Comparison of ENCODE assay signal across 26 mouse cellular contexts in the genomic region with DNA sequence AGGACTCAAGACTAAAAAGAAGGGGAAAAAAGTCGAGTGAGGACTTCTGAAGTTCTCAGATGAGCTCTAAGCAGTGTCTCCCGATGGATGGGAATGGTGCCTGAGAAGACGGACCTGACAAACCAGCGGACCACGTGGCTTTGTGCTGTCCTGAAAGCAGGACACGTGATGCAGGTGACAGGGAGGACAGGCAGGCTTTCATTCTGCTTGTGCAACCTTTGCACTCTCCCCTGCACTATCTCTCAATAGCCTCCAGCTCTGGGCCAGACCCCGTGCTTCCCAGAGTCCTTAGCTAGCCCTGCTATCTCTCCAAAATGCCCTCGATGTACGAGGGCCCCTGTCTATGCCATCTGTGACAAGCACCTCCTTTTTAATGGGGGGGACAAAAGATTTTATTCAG. TPM values are rescaled to one million over a fixed set of nuclear protein-coding genes. Genes with fewer than 3 reads are reported as not detected.
A peak's percentile ranks its signal among the peaks of the same experiment; 100 is the strongest.
DNase-seq lines count a peak whose midpoint lies in the region; ATAC-seq and TF ChIP-seq lines count a peak whose summit lies in the region.
"Had no signal": no experiment of that assay in that cellular context is flagged by ENCODE, and none has a peak within 500 bp of the region (broad histone marks: within the 10 kb centered on the region; RNA-seq: fewer than 3 reads in every experiment).

No protein-coding gene starts in this region.

- TF ChIP-seq POLR2A in liver, adult 2 months (IDR thresholded peaks at IDR 0.05; ENCODE audit: extremely low read depth, insufficient read depth, low read length), result no peak

- no peaks in the 10 kb centered on the region for H3K27me3 ChIP-seq in liver, adult 2 months (ENCODE audit: control insufficient read depth, insufficient read depth, low read length)
- H3K27me3 ChIP-seq in intestine, embryonic 15.5 days (replicated peaks), result no peaks in the 10 kb centered on the region
- H3K27me3 ChIP-seq in liver, embryonic 16.5 days (ENCODE audit: control insufficient read depth, insufficient read depth, low read depth, low read length), result no peaks in the 10 kb centered on the region; the same call in 1 of the 2 replicates
- H3K27me3 ChIP-seq: forebrain, embryonic 13.5 days had no signal

- no peak overlapping the region for H3K4me2 ChIP-seq in intestine, embryonic 15.5 days (replicated peaks)
- H3K4me2 ChIP-seq in liver, embryonic 16.5 days (ENCODE audit: low read depth, low read length), result no peak overlapping the region
- H3K4me2 ChIP-seq: forebrain, embryonic 13.5 days; heart, embryonic 13.5 days; hindbrain, embryonic 14.5 days had no signal

- no peak for TF ChIP-seq CTCF in liver, adult 2 months (IDR thresholded peaks at IDR 0.05; ENCODE audit: low read depth, low read length)

- no peaks in the 10 kb centered on the region for H3K36me3 ChIP-seq in liver, adult 2 months (ENCODE audit: control insufficient read depth, insufficient read depth, low read length)
- H3K36me3 ChIP-seq in intestine, embryonic 15.5 days, result no peaks in the 10 kb centered on the region
- no peaks in the 10 kb centered on the region for H3K36me3 ChIP-seq in liver, embryonic 16.5 days (ENCODE audit: control insufficient read depth, insufficient read depth)
- H3K36me3 ChIP-seq: heart, embryonic 10.5 days; heart, embryonic 13.5 days had no signal

- WGBS in liver, adult 2 months, result 28% methylated on average over 9 of the region's 9 CpGs
- WGBS in intestine, embryonic 15.5 days, result 54% methylated on average over 9 of the region's 9 CpGs
- WGBS in liver, embryonic 16.5 days (ENCODE audit: insufficient replicate concordance), result 53% methylated on average over 9 of the region's 9 CpGs

- peak; percentile 72 for ATAC-seq in intestine, embryonic 15.5 days
- peak; percentile 75 for ATAC-seq in liver, embryonic 16.5 days (ENCODE audit: low read depth)
- ATAC-seq: activated CD4-positive, CD25-positive, alpha-beta regulatory T cell, adult 4 months; forebrain, embryonic 13.5 days; forebrain, embryonic 16.5 days had no signal

- H3K9me3 ChIP-seq in intestine, embryonic 15.5 days, result no peaks in the 10 kb centered on the region
- H3K9me3 ChIP-seq in liver, embryonic 16.5 days (replicated peaks; ENCODE audit: control insufficient read depth, low read length), result no peaks in the 10 kb centered on the region
- H3K9me3 ChIP-seq: forebrain, embryonic 10.5 days; forebrain, embryonic 13.5 days; heart, embryonic 10.5 days; heart, embryonic 13.5 days had no signal

- H3K79me2 ChIP-seq in liver, adult 2 months (ENCODE audit: control insufficient read depth, insufficient read depth, low read length), result no peaks in the 10 kb centered on the region

- H3K27ac ChIP-seq in liver, adult 2 months (replicated peaks; ENCODE audit: insufficient read depth, low read depth, low read length), result no peak overlapping the region
- no peak overlapping the region for H3K27ac ChIP-seq in intestine, embryonic 15.5 days
- no peak overlapping the region for H3K27ac ChIP-seq in liver, embryonic 16.5 days (ENCODE audit: low read length)
- H3K27ac ChIP-seq: forebrain, embryonic 10.5 days; forebrain, embryonic 13.5 days; heart, adult 2 months; heart, embryonic 10.5 days; heart, embryonic 13.5 days; hindbrain, embryonic 14.5 days had no signal

- peaks cover 8% of the 10 kb centered on the region for H3K4me1 ChIP-seq in liver, adult 2 months (ENCODE audit: control insufficient read depth, insufficient read depth, low read length)
- peaks cover 3% of the 10 kb centered on the region; the same call in 1 of the 2 replicates for H3K4me1 ChIP-seq in intestine, embryonic 15.5 days (replicated peaks)
- no peaks in the 10 kb centered on the region for H3K4me1 ChIP-seq in liver, embryonic 16.5 days (ENCODE audit: control insufficient read depth, low read depth, low read length)

- DNase-seq in liver, adult 2 months (ENCODE audit: extremely low read depth, low read depth, low spot score), result peak; percentile 87
- DNase-seq in liver, result no peak
- DNase-seq in retina, postnatal 1 day, result no peak
- DNase-seq in kidney, postnatal 10 days, result no peak
- DNase-seq: adrenal gland, adult 8-10 months; adrenal gland, postnatal 25 days; cerebellum, adult 11-12 months; cerebellum, adult 8-10 months; cerebellum, postnatal 14 days; gastrocnemius, postnatal 10 days; gastrocnemius, postnatal 36 days; heart, adult 2 months; heart, postnatal 14 days; heart, postnatal 4 days had no signal

- H3K4me3 ChIP-seq in liver, adult 2 months (ENCODE audit: insufficient read depth, low read depth, low read length), result no peak overlapping the region
- no peak overlapping the region for H3K4me3 ChIP-seq in intestine, embryonic 15.5 days (replicated peaks)
- no peak overlapping the region for H3K4me3 ChIP-seq in liver, embryonic 16.5 days (ENCODE audit: low read depth, low read length)
- H3K4me3 ChIP-seq: forebrain, embryonic 10.5 days; forebrain, embryonic 13.5 days; heart, adult 2 months; heart, embryonic 10.5 days; heart, embryonic 13.5 days had no signal

- H3K9ac ChIP-seq in liver, adult 2 months (ENCODE audit: low read depth, low read length), result no peak overlapping the region
- H3K9ac ChIP-seq in intestine, embryonic 15.5 days, result no peak overlapping the region
- H3K9ac ChIP-seq in liver, embryonic 16.5 days (ENCODE audit: low read depth, low read length), result no peak overlapping the region
- H3K9ac ChIP-seq: forebrain, embryonic 13.5 days; heart, embryonic 13.5 days; hindbrain, embryonic 14.5 days had no signal

RNA-seq across cellular contexts. Expression of a gene that starts 7.7 kb away (rescaled TPM):
- total RNA-seq in liver, adult 2 months (2014; rRNA removed), result not detected in 2 replicates
- polyA plus RNA-seq in liver, adult 2 months (2012; rRNA removed), result 0.24 TPM in 1 of 2 replicates, not detected in the other
- polyA plus RNA-seq in intestine, embryonic 15.5 days (2015; fragmentation: Nextera tagmentation; extraction: Ambion mirVana), result 0.28 and 0.55 TPM in 2 replicates
- polyA plus RNA-seq in liver, embryonic 16.5 days (2015; fragmentation: Nextera tagmentation; extraction: Ambion mirVana), result not detected in 2 replicates
- total RNA-seq: ES-E14; gastrocnemius, adult 18-20 months; granulocyte monocyte progenitor cell, adult 5-6 weeks; heart, adult 2 months; heart, postnatal 4 days had no signal
- polyA plus RNA-seq: activated CD4-positive, CD25-positive, alpha-beta regulatory T cell, adult 4 months had no signal

RNA-seq across cellular contexts. Expression of a gene that starts 22.0 kb away (rescaled TPM):
- total RNA-seq in liver, adult 2 months (2014; rRNA removed), result 15.9 and 21.7 TPM in 2 replicates
- polyA plus RNA-seq in liver, adult 2 months (2012; rRNA removed), result 27.9 and 28.9 TPM in 2 replicates
- 8.1 and 9.4 TPM in 2 replicates for polyA plus RNA-seq in intestine, embryonic 15.5 days (2015; fragmentation: Nextera tagmentation; extraction: Ambion mirVana)
- polyA plus RNA-seq in liver, embryonic 16.5 days (2015; fragmentation: Nextera tagmentation; extraction: Ambion mirVana), result 1.6 and 1.8 TPM in 2 replicates
- total RNA-seq: granulocyte monocyte progenitor cell, adult 5-6 weeks had no signal
- polyA plus RNA-seq: activated CD4-positive, CD25-positive, alpha-beta regulatory T cell, adult 4 months had no signal

RNA-seq across cellular contexts. Expression of a gene that starts 44.5 kb away (rescaled TPM):
- total RNA-seq in liver, adult 2 months (2014; rRNA removed), result 1.5 and 3.2 TPM in 2 replicates
- 4.8 and 6.5 TPM in 2 replicates for polyA plus RNA-seq in liver, adult 2 months (2012; rRNA removed)
- 2.3 TPM in 2 replicates for polyA plus RNA-seq in intestine, embryonic 15.5 days (2015; fragmentation: Nextera tagmentation; extraction: Ambion mirVana)
- 0.67 and 0.98 TPM in 2 replicates for polyA plus RNA-seq in liver, embryonic 16.5 days (2015; fragmentation: Nextera tagmentation; extraction: Ambion mirVana)

RNA-seq across cellular contexts. Expression of a gene that starts 44.7 kb away (rescaled TPM):
- total RNA-seq in liver, adult 2 months (2014; rRNA removed), result 0.18 and 1.2 TPM in 2 replicates
- polyA plus RNA-seq in liver, adult 2 months (2012; rRNA removed), result 0.78 and 2.3 TPM in 2 replicates
- polyA plus RNA-seq in intestine, embryonic 15.5 days (2015; fragmentation: Nextera tagmentation; extraction: Ambion mirVana), result 5.6 and 5.8 TPM in 2 replicates
- 4.3 and 4.9 TPM in 2 replicates for polyA plus RNA-seq in liver, embryonic 16.5 days (2015; fragmentation: Nextera tagmentation; extraction: Ambion mirVana)
- total RNA-seq: gastrocnemius, postnatal 36 days; granulocyte monocyte progenitor cell, adult 5-6 weeks had no signal
- polyA plus RNA-seq: activated CD4-positive, CD25-positive, alpha-beta regulatory T cell, adult 4 months had no signal

RNA-seq across cellular contexts. Expression of a gene that starts 59.9 kb away (rescaled TPM):
- total RNA-seq in liver, adult 2 months (2014; rRNA removed), result 33.0 and 33.9 TPM in 2 replicates
- polyA plus RNA-seq in liver, adult 2 months (2012; rRNA removed), result 18.3 and 18.6 TPM in 2 replicates
- 61.4 and 62.3 TPM in 2 replicates for polyA plus RNA-seq in intestine, embryonic 15.5 days (2015; fragmentation: Nextera tagmentation; extraction: Ambion mirVana)
- polyA plus RNA-seq in liver, embryonic 16.5 days (2015; fragmentation: Nextera tagmentation; extraction: Ambion mirVana), result 16.9 and 20.5 TPM in 2 replicates
